ENCODE assay signal across 8 mouse cellular contexts in genomic region chr12:34664758-34665157, GRCm38 (mm10).
DNase-seq lines count a peak whose midpoint lies in the region; ATAC-seq and TF ChIP-seq lines count a peak whose summit lies in the region.

No protein-coding gene starts in this region.

- H3K4me1 ChIP-seq in lung, adult 2 months (ENCODE audit: control insufficient read depth, insufficient read depth, low read length): no peaks in the 10 kb centered on the region

- no peak overlapping the region for H3K4me3 ChIP-seq in lung, adult 2 months (replicated peaks; ENCODE audit: extremely low read depth, low read depth, low read length)

- no peak for TF ChIP-seq POLR2A in lung, adult 2 months (IDR thresholded peaks at IDR 0.05; ENCODE audit: borderline replicate concordance, extremely low read depth, low read depth, low read length)

- peak; percentile 81 for TF ChIP-seq CTCF in Patski (IDR thresholded peaks at IDR 0.05)
- peak; percentile 59 for TF ChIP-seq CTCF in lung, adult 2 months (IDR thresholded peaks at IDR 0.05; ENCODE audit: insufficient read depth, low read length)

- H3K27me3 ChIP-seq in Patski: peaks cover 13% of the 10 kb centered on the region

- 3% methylated on average over 3 of the region's 3 CpGs for WGBS in lung, adult 2 months

- CTCF ChIA-PET in Patski (lab: Charles Lee): no interaction called here

- POLR2A ChIA-PET in Patski (lab: Charles Lee): no interaction called here

- DNase-seq in A20 (ENCODE audit: low read depth, low spot score) (peak; percentile 75), Patski (ENCODE audit: low read depth, low spot score) (no peak)
- peak; percentile 85 to 87 for DNase-seq in cerebellum, postnatal 10 days
- peak; percentile 74 to 90 for DNase-seq in frontal cortex, postnatal 36 days (ENCODE audit: low spot score in 2 of 2)
- DNase-seq in kidney, postnatal 25 days: peak; percentile 66 to 85
- peak; percentile 56 for DNase-seq in lung, adult 2 months
- peak; percentile 81 for DNase-seq in retina, postnatal 1 day
- DNase-seq in urinary bladder, postnatal 10 days (ENCODE audit: low spot score): peak; percentile 14

- in situ Hi-C loops in Patski (cut with MboI; ENCODE audit: low pct_unique_long_range_greater_than_20kb): loop anchor here (5.0 to 25.0 kb wide), 4 partner anchors 518 to 1277 kb away; partner anchors contain the start of gene Efcab10

- peak; percentile 67 for ATAC-seq in Patski
